Mouse (Mus musculus) megakaryocyte, adult 5-6 weeks (primary cell): ENCODE measurements around the gene Terf2. TPM values are rescaled to one million over a fixed set of nuclear protein-coding genes. Genes with fewer than 3 reads are reported as not detected.
"Not testable (repeated sequence)": the region's sequence is repeated elsewhere in the genome, so short reads cannot be mapped to it uniquely, and the experiment has no call there.

Experiments used
- ATAC-seq: 2 replicates; pipeline ENCODE4 v1.8.0; 2016; ENCODE audit warnings: mild to moderate bottlenecking, inconsistent platforms; ENCODE audit not compliant: poor library complexity, severe bottlenecking
- total RNA-seq, 2 experiments: library from RNA; stranded (forward) in 1 of 2; stranded (reverse) in 1 of 2; fragments of 153-499, 151-499 nt in 1 of 2; fragments of 221-1000, 200-1000 nt in 1 of 2; gene quantifications; 2 replicates each; pipeline versions ENCODE4 v1.2.3 to v1.2.4; 2015 to 2017

The Terf2 gene
- total RNA-seq, 2 experiments from 2014 or later = 19.0 to 26.6 TPM

- no peak for ATAC-seq
Observed at GRCm38 (mm10) chr8:107065511-107066496, 30.5 kb downstream of the Terf2 start, which contains the start of gene Tmed6. TSS of gene Tmed6 (minus strand) at chr8:107065644.

- no peak for ATAC-seq
Observed at GRCm38 (mm10) chr8:107062613-107063012, 33.7 kb downstream of the Terf2 start.

- ATAC-seq = no peak; the same call in none of the 2 replicates
Observed at GRCm38 (mm10) chr8:107056973-107057369, 39.4 kb downstream of the Terf2 start.

GRCm38 (mm10) chr8:107056076-107056972, 40.0 kb downstream of the Terf2 start, which contains the start of the genes Cog8 and Nip7:
TSS of gene Cog8 (minus strand) at chr8:107056689.
TSS of gene Nip7 (plus strand) at chr8:107056877.
- ATAC-seq = peak; percentile 95

GRCm38 (mm10) chr8:107052046-107052445, 44.3 kb downstream of the Terf2 start:
- ATAC-seq = no peak

GRCm38 (mm10) chr8:107049480-107049879, 46.9 kb downstream of the Terf2 start:
- ATAC-seq = no peak

GRCm38 (mm10) chr8:107048061-107048941, 48.0 kb downstream of the Terf2 start, which contains the start of gene Pdf:
TSS of gene Pdf (minus strand) at chr8:107048614.
- ATAC-seq = peak; percentile 86

- ATAC-seq = no peak
Observed at GRCm38 (mm10) chr8:107046976-107047375, 49.4 kb downstream of the Terf2 start.

- no peak for ATAC-seq
Observed at GRCm38 (mm10) chr8:107045478-107045877, 50.9 kb downstream of the Terf2 start.

- ATAC-seq = no peak
Observed at GRCm38 (mm10) chr8:107040632-107041031, 55.7 kb downstream of the Terf2 start.

GRCm38 (mm10) chr8:107036626-107037025, 59.7 kb downstream of the Terf2 start:
- no peak for ATAC-seq

GRCm38 (mm10) chr8:107035641-107036040, 60.7 kb downstream of the Terf2 start:
- no peak for ATAC-seq

- not testable (repeated sequence) for ATAC-seq
Observed at GRCm38 (mm10) chr8:107033609-107034008, 62.7 kb downstream of the Terf2 start.

- ATAC-seq = 0 out of 2 replicates have a peak, but pooled peaks have one; percentile 4
Observed at GRCm38 (mm10) chr8:107031577-107032090, 64.7 kb downstream of the Terf2 start.

GRCm38 (mm10) chr8:107030650-107031576, 65.4 kb downstream of the Terf2 start, which contains the start of gene Vps4a:
TSS of gene Vps4a (plus strand) at chr8:107031222.
- peak; percentile 94 for ATAC-seq

GRCm38 (mm10) chr8:107030058-107030457, 66.3 kb downstream of the Terf2 start:
- ATAC-seq = peak; percentile 62

- no peak for ATAC-seq
Observed at GRCm38 (mm10) chr8:107029310-107029709, 67.0 kb downstream of the Terf2 start.

GRCm38 (mm10) chr8:107023479-107023878, 72.9 kb downstream of the Terf2 start:
- ATAC-seq = no peak
